Mouse (Mus musculus) hindbrain, embryonic 15.5 days (tissue): ENCODE results near the gene Gm5901. TPM values are rescaled to one million over a fixed set of nuclear protein-coding genes. Genes with fewer than 3 reads are reported as not detected.
A peak's percentile ranks its signal among the peaks of the same experiment; 100 is the strongest.

ENCODE experiments used
- ATAC-seq: fragments of 200-750 bp; cut with Nextera tagmentation; 2 replicates; pipeline ENCODE4 v1.8.0; 2017; ENCODE audit warnings: low read depth, moderate number of reproducible peaks, moderate TSS enrichment; ENCODE audit not compliant: low FRiP score
- H3K27ac ChIP-seq: fragments of 300-500 bp; sonication (generic); replicated peaks from 2 replicates; pipeline ENCODE4 v1.5.1; 2015; ENCODE audit warnings: mild to moderate bottlenecking, inconsistent platforms
- H3K27me3 ChIP-seq: fragments of 300-500 bp; sonication (generic); 2 replicates; pipeline ENCODE4 v1.6.1; 2015; ENCODE audit warnings: control low read depth, inconsistent platforms
- H3K36me3 ChIP-seq: fragments of 300-500 bp; sonication (generic); 2 replicates; pipeline ENCODE4 v1.6.1; 2015; ENCODE audit warnings: control low read depth, inconsistent platforms
- H3K4me1 ChIP-seq: fragments of 300-500 bp; sonication (generic); replicated peaks from 2 replicates; pipeline ENCODE4 v1.6.1; 2015; ENCODE audit warnings: control low read depth, inconsistent platforms
- H3K4me2 ChIP-seq: fragments of 300-500 bp; sonication (generic); 2 replicates; pipeline ENCODE4 v1.6.1; 2015; ENCODE audit warnings: moderate library complexity, mild to moderate bottlenecking, inconsistent platforms
- H3K4me3 ChIP-seq: fragments of 300-500 bp; sonication (generic); 2 replicates; pipeline ENCODE4 v1.5.1; 2015; ENCODE audit warnings: mild to moderate bottlenecking, inconsistent platforms
- H3K9ac ChIP-seq: fragments of 300-500 bp; sonication (generic); 2 replicates; pipeline ENCODE4 v1.6.1; 2015; ENCODE audit warnings: inconsistent platforms
- H3K9me3 ChIP-seq: fragments of 300-500 bp; sonication (generic); 2 replicates; pipeline ENCODE4 v1.6.1; 2016; ENCODE audit warnings: control low read depth, inconsistent platforms
- WGBS: fragments of 180-500 bp; shearing (Covaris S2); methylation state at CpG from one replicate; pipeline ENCODE4 v1.1.7; 2015; 5-methylcytosine and 5-hydroxymethylcytosine counted together
- polyA plus RNA-seq: library from polyadenylated mRNA; unstranded; fragments of >200 nt; fragmentation: Nextera tagmentation; extraction: Ambion mirVana; gene quantifications from 2 replicates; pipeline ENCODE4 v1.2.1, GENCODE M21; 2015

Gene Gm5901
- polyA plus RNA-seq, 1 experiment from 2014 or later: not detected

DNA sequence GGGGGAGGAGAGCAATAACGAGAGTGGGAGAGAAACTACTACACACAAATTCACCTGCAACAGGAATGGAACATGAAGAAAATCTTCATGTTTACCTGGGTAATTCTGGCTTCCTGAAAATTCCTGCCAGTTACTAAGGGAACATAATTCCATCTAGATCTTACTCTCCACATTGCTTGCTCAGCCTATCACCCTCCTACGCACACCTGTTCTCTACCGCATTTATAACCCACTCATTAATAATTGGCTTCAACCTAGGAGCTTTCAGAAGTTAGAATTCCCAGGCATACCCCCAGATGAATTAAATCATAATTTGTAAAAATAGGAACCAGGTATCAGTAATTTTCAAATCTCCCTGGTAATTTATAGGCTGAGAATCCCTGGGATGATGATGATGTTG is 862 bp upstream of the Gm5901 start:
- no peaks in the 10 kb centered on the region for H3K27me3 ChIP-seq
- H3K9ac ChIP-seq: no peak overlapping the region
- no peak overlapping the region for H3K4me2 ChIP-seq
- no peak overlapping the region for H3K27ac ChIP-seq
- H3K4me3 ChIP-seq: no peak overlapping the region
- H3K9me3 ChIP-seq: no peaks in the 10 kb centered on the region
- H3K36me3 ChIP-seq: peaks cover 46% of the 10 kb centered on the region
- H3K4me1 ChIP-seq: no peaks in the 10 kb centered on the region
- ATAC-seq: no peak
- 96% methylated on average over 3 of the region's 3 CpGs for WGBS

DNA sequence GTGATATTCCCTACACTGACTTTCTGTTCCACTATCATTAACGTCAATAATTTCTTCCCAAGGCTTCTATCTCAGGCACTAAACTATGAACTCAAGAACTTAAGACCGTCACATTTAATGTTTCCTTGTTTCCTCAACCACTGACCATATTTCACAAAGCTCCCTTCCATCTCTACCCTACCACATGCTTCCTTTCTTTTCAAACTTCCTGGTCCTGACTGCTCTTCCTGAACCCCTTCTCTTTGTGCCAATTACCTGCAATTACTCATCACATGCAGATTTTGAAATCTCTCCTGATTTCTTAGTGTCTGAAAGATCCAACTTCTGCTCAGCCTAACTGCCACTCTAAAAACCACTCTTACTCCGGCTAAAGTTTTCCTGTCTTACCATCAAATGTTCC is 5.5 kb downstream of the Gm5901 start:
- WGBS: 99% methylated on average over 3 of the region's 3 CpGs
- no peaks in the 10 kb centered on the region for H3K9me3 ChIP-seq
- no peak overlapping the region for H3K27ac ChIP-seq
- H3K4me2 ChIP-seq: no peak overlapping the region
- no peak for ATAC-seq
- peaks cover 77% of the 10 kb centered on the region for H3K36me3 ChIP-seq
- no peak overlapping the region for H3K4me3 ChIP-seq
- H3K9ac ChIP-seq: no peak overlapping the region
- no peaks in the 10 kb centered on the region for H3K27me3 ChIP-seq
- no peaks in the 10 kb centered on the region for H3K4me1 ChIP-seq

DNA sequence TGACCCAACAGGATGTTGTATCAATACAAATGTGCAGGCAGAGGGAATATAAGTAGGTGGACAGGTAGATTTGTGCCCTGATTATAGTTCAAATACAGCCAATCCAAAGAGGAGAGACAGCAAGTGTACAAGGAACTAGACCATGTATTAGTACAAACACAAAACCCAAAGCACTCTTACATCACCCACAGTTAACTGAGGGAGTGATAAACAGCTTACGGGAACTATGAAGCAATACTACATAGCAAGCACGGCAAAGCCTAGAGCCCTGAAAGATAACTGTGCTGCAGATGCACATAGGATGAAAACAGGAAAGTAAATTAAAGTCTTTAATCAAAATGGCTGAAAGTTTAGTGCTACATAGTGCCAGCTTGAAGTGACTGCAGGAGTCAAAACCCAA is 12.9 kb downstream of the Gm5901 start:
- Histone ChIP-seq H3K9me3 (no peaks in the 10 kb centered on the region), H3K9ac (no peak overlapping the region), H3K4me2 (no peak overlapping the region), H3K4me3 (no peak overlapping the region), H3K4me1 (no peaks in the 10 kb centered on the region), H3K36me3 (peaks cover 73% of the 10 kb centered on the region), H3K27me3 (no peaks in the 10 kb centered on the region), H3K27ac (no peak overlapping the region)
- WGBS: 98% methylated on average over 2 of the region's 2 CpGs
- ATAC-seq: no peak

DNA sequence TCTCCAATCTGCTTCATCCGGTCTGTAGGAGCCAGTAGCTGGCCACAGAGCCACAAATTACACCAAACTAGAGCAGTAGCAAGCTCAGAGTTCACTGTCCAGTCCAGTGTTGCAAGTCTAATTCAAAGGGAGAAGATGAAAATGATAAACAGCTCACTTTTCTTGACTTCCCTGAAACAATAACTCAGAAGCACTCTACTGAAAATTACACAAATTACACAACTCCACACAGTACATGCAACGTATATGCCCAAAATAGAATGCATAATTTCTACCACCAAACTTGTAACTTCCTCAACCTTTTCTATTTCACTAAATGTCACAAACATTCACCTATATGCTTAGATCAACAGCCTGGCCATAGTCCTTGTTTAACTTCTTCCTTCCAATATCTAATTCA is 15.4 kb downstream of the Gm5901 start:
- H3K9ac ChIP-seq: no peak overlapping the region
- WGBS: 98% methylated on average over 2 of the region's 2 CpGs
- ATAC-seq: no peak
- no peaks in the 10 kb centered on the region for H3K27me3 ChIP-seq
- H3K4me2 ChIP-seq: no peak overlapping the region
- no peaks in the 10 kb centered on the region for H3K9me3 ChIP-seq
- no peak overlapping the region for H3K4me3 ChIP-seq
- no peak overlapping the region for H3K27ac ChIP-seq
- peaks cover 51% of the 10 kb centered on the region for H3K36me3 ChIP-seq
- H3K4me1 ChIP-seq: no peaks in the 10 kb centered on the region

DNA sequence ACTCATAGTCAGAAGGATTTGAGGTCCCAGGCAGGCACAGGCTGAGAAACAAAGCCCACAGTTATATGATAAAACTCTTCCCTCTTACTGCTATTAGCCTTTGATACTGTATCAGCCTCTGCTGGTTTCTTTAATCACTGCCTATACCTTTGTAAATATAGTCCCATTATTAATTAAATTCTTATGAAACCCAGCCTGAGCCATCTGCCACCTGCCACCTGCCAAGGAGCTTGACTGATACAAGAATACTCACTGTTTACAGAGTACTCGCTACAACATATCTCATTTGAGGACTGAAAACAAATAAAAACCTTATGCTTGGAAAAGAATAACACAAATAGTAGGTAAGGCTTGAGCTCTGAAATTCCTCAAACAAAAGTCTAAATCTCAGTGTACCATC is 19.8 kb downstream of the Gm5901 start:
- H3K27me3 ChIP-seq: no peaks in the 10 kb centered on the region
- WGBS: 82% methylated on average over 1 of the region's 1 CpGs
- H3K27ac ChIP-seq: no peak overlapping the region
- H3K4me2 ChIP-seq: no peak overlapping the region
- peaks cover 19% of the 10 kb centered on the region for H3K4me1 ChIP-seq
- no peak for ATAC-seq
- H3K9ac ChIP-seq: no peak overlapping the region
- H3K4me3 ChIP-seq: no peak overlapping the region
- no peaks in the 10 kb centered on the region for H3K9me3 ChIP-seq
- peaks cover 10% of the 10 kb centered on the region for H3K36me3 ChIP-seq

DNA sequence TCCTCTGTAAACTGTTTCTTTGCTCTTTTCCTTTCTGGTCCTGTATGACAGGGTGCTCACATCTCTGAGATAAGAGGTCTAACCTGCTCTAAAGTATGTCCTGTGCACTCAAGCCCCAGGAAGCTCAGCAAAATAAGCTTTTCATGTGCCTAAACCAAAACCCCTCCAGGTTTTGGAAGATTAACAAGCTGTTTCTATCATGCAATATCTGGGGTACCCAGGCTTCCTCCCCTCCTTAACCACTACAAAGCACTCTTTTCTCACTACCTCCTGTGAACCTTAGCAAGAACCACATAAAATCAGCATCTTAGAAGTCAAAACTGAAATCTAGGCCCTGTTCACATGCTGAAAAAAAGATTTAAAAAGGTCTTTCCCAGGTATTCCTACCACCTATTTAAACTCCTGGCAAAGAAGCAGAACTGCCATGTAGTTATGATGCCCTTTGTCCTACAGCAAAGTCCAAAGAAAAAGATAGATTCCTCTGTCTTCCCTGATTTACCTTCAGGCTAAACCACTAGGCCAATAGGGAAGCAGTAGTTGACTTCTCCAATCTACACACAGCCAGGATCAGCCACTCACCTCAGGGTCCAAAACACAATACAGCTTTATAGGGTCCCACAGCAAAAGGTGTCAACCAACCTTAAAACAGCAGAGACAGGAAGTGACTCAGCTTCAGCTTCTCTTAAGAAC is 20.4 kb downstream of the Gm5901 start:
- Histone ChIP-seq H3K9me3 (no peaks in the 10 kb centered on the region), H3K27ac (no peak overlapping the region), H3K36me3 (peaks cover 5% of the 10 kb centered on the region; the same call in 1 of the 2 replicates), H3K4me3 (no peak overlapping the region), H3K9ac (no peak overlapping the region), H3K27me3 (no peaks in the 10 kb centered on the region), H3K4me1 (peaks cover 19% of the 10 kb centered on the region), H3K4me2 (no peak overlapping the region)
- ATAC-seq: no peak

DNA sequence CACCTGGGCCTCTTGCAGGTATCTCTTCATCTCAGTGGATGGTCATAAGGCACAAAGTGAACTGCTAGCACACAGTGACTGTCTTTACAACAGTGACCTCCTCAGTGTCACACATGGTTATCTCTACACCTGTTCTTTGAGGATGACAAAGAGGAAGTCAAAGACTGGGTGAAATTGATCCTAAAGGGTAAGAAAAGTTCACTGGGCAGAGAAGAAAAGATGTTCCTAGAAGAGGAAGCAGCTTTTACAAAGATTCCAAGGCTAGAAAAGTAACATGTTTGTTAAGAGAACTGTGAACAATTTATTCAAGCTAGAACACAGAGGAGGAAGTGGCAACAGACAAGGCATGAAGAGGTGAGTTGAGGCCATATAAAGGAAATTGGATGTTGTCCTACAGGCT is 21.3 kb downstream of the Gm5901 start:
- Histone ChIP-seq H3K27ac (no peak overlapping the region), H3K36me3 (peaks cover 5% of the 10 kb centered on the region; the same call in 1 of the 2 replicates), H3K27me3 (no peaks in the 10 kb centered on the region), H3K4me1 (peaks cover 19% of the 10 kb centered on the region), H3K9me3 (no peaks in the 10 kb centered on the region), H3K4me2 (no peak overlapping the region), H3K4me3 (no peak overlapping the region), H3K9ac (no peak overlapping the region)
- ATAC-seq: no peak

DNA sequence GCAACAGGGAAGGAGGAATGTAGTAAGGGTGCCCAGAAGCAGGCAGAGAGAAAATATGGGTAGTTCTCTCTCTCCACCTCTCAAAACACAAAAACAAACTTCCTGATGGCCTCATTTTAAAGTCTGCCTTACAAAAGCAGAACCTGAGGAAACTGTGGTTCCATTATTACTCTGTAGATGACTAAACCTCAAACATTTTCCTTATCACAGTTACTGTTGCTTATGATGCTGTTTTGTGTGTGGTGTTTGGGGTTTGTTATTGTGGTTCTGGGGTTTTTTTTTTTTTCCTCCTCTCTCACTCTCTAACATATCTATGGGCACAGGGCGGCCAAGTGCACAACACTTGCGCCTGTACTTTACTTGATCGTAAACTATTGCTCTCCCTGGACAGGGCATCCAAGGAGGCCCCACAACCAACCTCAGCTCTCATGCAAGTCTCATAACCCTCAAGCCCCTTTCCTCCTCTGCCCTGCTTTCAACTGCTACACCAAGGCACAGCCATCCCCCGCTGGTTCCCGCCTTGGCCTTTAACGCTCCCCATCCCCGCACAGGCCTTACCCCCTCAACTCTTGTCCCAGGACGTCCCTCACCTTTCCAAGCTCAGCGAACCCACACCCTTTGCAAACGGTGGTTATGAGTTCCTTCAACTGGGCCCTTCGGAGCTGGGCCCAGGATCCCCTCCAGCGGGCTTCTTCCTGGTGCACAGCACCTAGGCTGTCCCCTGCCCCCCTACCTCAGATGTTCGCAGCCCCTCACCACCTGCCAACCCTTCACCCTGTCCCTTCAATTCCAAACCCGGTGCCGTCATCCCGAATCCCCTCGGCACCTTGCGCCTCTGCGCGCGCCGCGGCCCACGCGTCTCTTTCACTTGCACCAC is 24.5 kb downstream of the Gm5901 start:
- no peaks in the 10 kb centered on the region for H3K27me3 ChIP-seq
- peak overlapping the region; percentile 66 for H3K27ac ChIP-seq
- peak overlapping the region; percentile 74 for H3K9ac ChIP-seq
- H3K4me2 ChIP-seq: peak overlapping the region; percentile 81
- ATAC-seq: peak; percentile 64
- peaks cover 19% of the 10 kb centered on the region for H3K4me1 ChIP-seq
- WGBS: 2% methylated on average over 25 of the region's 25 CpGs
- H3K4me3 ChIP-seq: peak overlapping the region; percentile 73
- H3K9me3 ChIP-seq: no peaks in the 10 kb centered on the region
- H3K36me3 ChIP-seq: no peaks in the 10 kb centered on the region; the same call in 1 of the 2 replicates

DNA sequence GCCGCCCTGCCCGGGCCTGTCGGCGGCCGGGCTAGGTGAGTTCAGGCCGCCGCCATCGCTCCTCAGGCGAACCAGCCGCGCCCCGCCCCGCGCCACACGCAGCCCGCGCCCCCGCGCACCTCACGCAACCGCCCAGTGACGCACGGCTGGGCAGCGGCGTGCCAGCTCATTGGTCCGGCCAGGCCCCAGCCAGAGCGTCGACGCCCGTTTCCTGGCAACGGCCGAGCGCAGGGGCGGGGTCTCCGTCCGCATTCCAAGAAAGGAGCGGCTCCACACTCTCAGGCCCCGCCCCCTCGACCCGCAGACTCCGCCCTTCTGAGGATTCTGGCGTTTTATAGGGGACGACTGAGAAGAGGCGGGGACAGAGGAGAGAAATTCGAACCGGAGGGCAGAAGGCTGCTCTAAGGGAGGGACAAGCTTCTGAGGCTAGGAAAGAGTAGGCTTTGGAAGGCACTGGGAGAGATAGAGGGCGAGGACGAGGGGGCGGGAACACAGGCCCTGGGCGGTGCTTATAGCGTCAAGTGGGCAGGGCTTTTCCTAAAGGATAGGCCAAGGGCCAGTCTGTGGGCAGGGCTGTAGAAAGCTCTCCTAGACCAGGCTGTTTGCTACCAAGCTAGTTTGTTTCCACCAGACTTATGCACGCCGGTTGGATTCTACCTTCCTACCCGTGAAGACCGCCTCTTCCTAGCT is 25.2 kb downstream of the Gm5901 start, which contains the start of gene Fam160a2:
Fam160a2 (minus strand) TSS at position 120 of the 690 bp plus-strand sequence.
- H3K4me2 ChIP-seq: peak within 1 kb of the TSS; percentile 81
- no peaks in the 10 kb centered on the region for H3K27me3 ChIP-seq

DNA sequence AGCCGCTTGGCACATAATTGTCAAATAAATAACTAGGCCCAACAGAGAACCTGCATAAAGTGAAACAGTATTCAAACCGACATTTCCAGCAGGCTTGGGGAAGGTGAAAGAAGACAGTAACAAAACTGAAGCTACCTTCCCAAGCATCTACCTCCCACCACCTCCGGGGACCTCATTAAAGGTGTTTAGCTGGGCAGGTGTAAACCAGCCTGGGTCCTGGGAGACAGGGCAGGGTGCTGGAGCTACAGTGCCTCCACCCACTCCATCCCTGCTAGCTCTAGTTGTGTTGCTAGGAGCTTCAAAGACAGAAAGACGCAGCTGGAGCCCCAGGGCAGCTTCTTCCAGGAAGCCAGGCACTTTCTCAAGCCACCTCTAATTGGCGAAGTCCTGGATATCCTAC is 29.4 kb downstream of the Gm5901 start, which contains the start of gene Cnga4:
Cnga4 (plus strand) TSS at position 301 of the 400 bp plus-strand sequence.
- Histone ChIP-seq H3K9ac (no peak within 1 kb of the TSS), H3K9me3 (no peaks in the 10 kb centered on the region), H3K36me3 (no peaks in the 10 kb centered on the region), H3K27ac (no peak within 1 kb of the TSS), H3K4me3 (no peak within 1 kb of the TSS), H3K4me1 (peaks cover 1% of the 10 kb centered on the region), H3K4me2 (no peak within 1 kb of the TSS), H3K27me3 (no peaks in the 10 kb centered on the region)
- WGBS: 82% methylated on average over 5 of the region's 5 CpGs
- ATAC-seq: no peak

More for the DNA sequence above, 25.2 kb downstream of the Gm5901 start, which contains the start of gene Fam160a2:
- Histone ChIP-seq H3K27ac (peak within 1 kb of the TSS; percentile 78), H3K4me1 (peaks cover 19% of the 10 kb centered on the region), H3K9me3 (no peaks in the 10 kb centered on the region), H3K9ac (peak within 1 kb of the TSS; percentile 74), H3K36me3 (no peaks in the 10 kb centered on the region; the same call in 1 of the 2 replicates), H3K4me3 (peak within 1 kb of the TSS; percentile 73)
- WGBS: under 1% methylated on average over 55 of the region's 55 CpGs
- peak; percentile 99 for ATAC-seq

DNA sequence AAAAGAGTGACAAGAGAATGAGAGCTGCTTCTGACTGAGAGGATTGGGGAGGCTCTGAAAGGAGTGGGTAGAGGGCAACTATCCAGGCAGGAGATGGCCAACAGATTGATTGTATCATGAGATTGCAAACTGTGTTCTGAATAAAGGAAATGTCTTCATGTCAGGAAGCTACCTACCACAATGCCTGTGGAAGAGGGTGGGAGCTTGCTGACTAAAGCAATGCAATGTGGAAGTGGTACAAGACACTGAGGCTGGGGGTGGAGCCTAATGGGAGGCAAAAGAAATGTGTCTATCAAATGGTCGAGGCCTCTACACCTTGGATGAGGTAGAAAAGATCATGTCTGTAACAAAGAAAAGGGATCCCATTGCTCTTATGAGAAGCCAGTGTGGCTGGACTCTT is 31.5 kb downstream of the Gm5901 start:
- WGBS: 56% methylated on average over 1 of the region's 1 CpGs

More for the DNA sequence above, 31.5 kb downstream of the Gm5901 start:
- Histone ChIP-seq H3K4me3 (no peak overlapping the region), H3K4me1 (no peaks in the 10 kb centered on the region), H3K27ac (no peak overlapping the region), H3K27me3 (no peaks in the 10 kb centered on the region), H3K36me3 (no peaks in the 10 kb centered on the region), H3K4me2 (no peak overlapping the region), H3K9me3 (no peaks in the 10 kb centered on the region), H3K9ac (no peak overlapping the region)
- ATAC-seq: no peak
